Mouse (Mus musculus) MEL (cell line): ENCODE measurements around the gene Gpr89. TPM values are rescaled to one million over a fixed set of nuclear protein-coding genes. Genes with fewer than 3 reads are reported as not detected.

Source experiments
- DNase-seq: peaks from one replicate; pipeline ENCODE4 v3.0.0; 2011; ENCODE audit warnings: low read depth, low spot score
- H3K27ac ChIP-seq: 2 replicates; pipeline ENCODE4 v1.5.1; 2012; ENCODE audit warnings: low read depth, mild to moderate bottlenecking, control low read depth, low read length, moderate library complexity; ENCODE audit not compliant: control insufficient read depth
- H3K27me3 ChIP-seq, 2 experiments: fragments of 150-350 bp in 1 of 2; sonication (generic) in 1 of 2; 2 replicates each; pipeline ENCODE4 v1.6.1; 2012; ENCODE audit warnings: low read length in 2 of 2, mild to moderate bottlenecking in 2 of 2, improper control_type of control experiment in 1 of 2, moderate library complexity in 1 of 2; ENCODE audit not compliant: insufficient read depth in 2 of 2, control insufficient read depth in 1 of 2
- H3K36me3 ChIP-seq, 2 experiments: 2 replicates each; pipeline ENCODE4 v1.6.1; 2012 to 2014; ENCODE audit warnings: low read length in 2 of 2, improper control_type of control experiment in 1 of 2, inconsistent platforms in 1 of 2, mild to moderate bottlenecking in 1 of 2; ENCODE audit not compliant: insufficient read depth in 2 of 2, control insufficient read depth in 1 of 2
- H3K4me1 ChIP-seq, 2 experiments: fragments of 150-350 bp in 1 of 2; sonication (generic) in 1 of 2; 2 replicates each; pipeline ENCODE4 v1.6.1; 2012; ENCODE audit warnings: low read length in 2 of 2, improper control_type of control experiment in 1 of 2, mild to moderate bottlenecking in 1 of 2; ENCODE audit not compliant: insufficient read depth in 2 of 2, control insufficient read depth in 1 of 2
- H3K4me3 ChIP-seq, 2 experiments: fragments of 150-350 bp in 1 of 2; sonication (generic) in 1 of 2; 2 replicates each; pipeline ENCODE4 v1.5.1; 2012; ENCODE audit warnings: low read depth in 2 of 2, low read length in 2 of 2, mild to moderate bottlenecking in 2 of 2, moderate library complexity in 2 of 2, control low read depth in 1 of 2, improper control_type of control experiment in 1 of 2; ENCODE audit not compliant: control insufficient read depth in 1 of 2, insufficient read depth in 1 of 2
- H3K79me2 ChIP-seq: 2 replicates; pipeline ENCODE4 v1.6.1; 2012; ENCODE audit warnings: mild to moderate bottlenecking, low read length, moderate library complexity; ENCODE audit not compliant: control insufficient read depth, poor library complexity, insufficient read depth
- H3K9ac ChIP-seq: 2 replicates; pipeline ENCODE4 v1.6.1; 2012; ENCODE audit warnings: low read depth, mild to moderate bottlenecking, control low read depth, low read length, moderate library complexity; ENCODE audit not compliant: control insufficient read depth, poor library complexity, severe bottlenecking
- H3K9me3 ChIP-seq: fragments of 150-350 bp; sonication (generic); replicated peaks from 2 replicates; pipeline ENCODE4 v1.6.1; 2012; ENCODE audit warnings: mild to moderate bottlenecking, low read length, improper control_type of control experiment, moderate library complexity; ENCODE audit not compliant: insufficient read depth
- GABPA ChIP-seq: IDR thresholded peaks from 2 replicates; pipeline ENCODE4 v1.6.1; 2012; ENCODE audit warnings: low read depth, mild to moderate bottlenecking, inconsistent platforms, low read length, improper control_type of control experiment, moderate library complexity
- JUND ChIP-seq: IDR thresholded peaks from 2 replicates; pipeline ENCODE4 v1.6.1; 2011; ENCODE audit warnings: low read depth, mild to moderate bottlenecking, improper control_type of control experiment, low read length
- KAT2A ChIP-seq: conservative IDR thresholded peaks from 2 replicates; pipeline ENCODE4 v1.6.1; 2012; ENCODE audit warnings: low read depth, low read length, improper control_type of control experiment, inconsistent platforms
- MEF2A ChIP-seq: IDR thresholded peaks from 2 replicates; pipeline ENCODE4 v1.6.1; 2014; ENCODE audit warnings: low read depth, mild to moderate bottlenecking, inconsistent platforms, low read length, improper control_type of control experiment; ENCODE audit not compliant: poor library complexity, insufficient replicate concordance, severe bottlenecking; ENCODE audit errors: extremely low read depth
- MXI1 ChIP-seq: IDR thresholded peaks from 2 replicates; pipeline ENCODE4 v1.6.1; 2011; ENCODE audit warnings: mild to moderate bottlenecking, low read depth, low read length, improper control_type of control experiment
- MYB ChIP-seq: IDR thresholded peaks from 2 replicates; pipeline ENCODE4 v1.6.1; 2011; ENCODE audit warnings: mild to moderate bottlenecking, low read depth, low read length, improper control_type of control experiment
- NRF1 ChIP-seq: IDR thresholded peaks from 2 replicates; pipeline ENCODE4 v1.6.1; 2014; ENCODE audit warnings: low read depth, mild to moderate bottlenecking, inconsistent platforms, low read length, improper control_type of control experiment, moderate library complexity; ENCODE audit not compliant: poor library complexity, insufficient read depth, severe bottlenecking
- POLR2A ChIP-seq, 2 experiments: IDR thresholded peaks; 2 replicates each; pipeline ENCODE4 v1.6.1; 2011 to 2012; ENCODE audit warnings: low read length in 2 of 2, mild to moderate bottlenecking in 2 of 2, control low read depth in 1 of 2, improper control_type of control experiment in 1 of 2, low read depth in 1 of 2, moderate library complexity in 1 of 2; ENCODE audit not compliant: control insufficient read depth in 1 of 2, insufficient read depth in 1 of 2, poor library complexity in 1 of 2
- POLR2AphosphoS2 ChIP-seq: IDR thresholded peaks from 2 replicates; pipeline ENCODE4 v1.6.1; 2011; ENCODE audit warnings: low read length, improper control_type of control experiment
- RCOR1 ChIP-seq: IDR thresholded peaks from 2 replicates; pipeline ENCODE4 v1.6.1; 2012; ENCODE audit warnings: low read depth, mild to moderate bottlenecking, inconsistent platforms, low read length, improper control_type of control experiment
- SMC3 ChIP-seq: IDR thresholded peaks from 2 replicates; pipeline ENCODE4 v1.6.1; 2011; ENCODE audit warnings: low read depth, low read length, improper control_type of control experiment
- TBP ChIP-seq: IDR thresholded peaks from 2 replicates; pipeline ENCODE4 v1.8.0; 2011; ENCODE audit warnings: low read depth, low read length, improper control_type of control experiment
- TCF12 ChIP-seq: IDR thresholded peaks from 2 replicates; pipeline ENCODE4 v1.6.1; 2014; ENCODE audit warnings: low read depth, mild to moderate bottlenecking, inconsistent platforms, low read length, improper control_type of control experiment, moderate library complexity
- UBTF ChIP-seq: IDR thresholded peaks from 2 replicates; pipeline ENCODE4 v1.6.1; 2012; ENCODE audit warnings: low read depth, mild to moderate bottlenecking, inconsistent platforms, low read length, improper control_type of control experiment, moderate library complexity, borderline replicate concordance; ENCODE audit not compliant: insufficient read depth
- USF2 ChIP-seq, 2 experiments: IDR thresholded peaks; 2 replicates each; pipeline ENCODE4 v1.6.1; 2011 to 2012; ENCODE audit warnings: improper control_type of control experiment in 2 of 2, low read length in 2 of 2, borderline replicate concordance in 1 of 2, inconsistent platforms in 1 of 2, low read depth in 1 of 2, mild to moderate bottlenecking in 1 of 2; ENCODE audit not compliant: insufficient read depth in 1 of 2
- ZKSCAN1 ChIP-seq: IDR thresholded peaks from 2 replicates; pipeline ENCODE4 v1.6.1; 2012; ENCODE audit warnings: low read depth, mild to moderate bottlenecking, inconsistent platforms, low read length, improper control_type of control experiment, moderate library complexity
- ZNF384 ChIP-seq: IDR thresholded peaks from 2 replicates; pipeline ENCODE4 v1.6.1; 2012; ENCODE audit warnings: low read depth, mild to moderate bottlenecking, inconsistent platforms, low read length, improper control_type of control experiment
- polyA plus RNA-seq, 2 experiments: library from polyadenylated mRNA; stranded (reverse) in 1 of 2; unstranded in 1 of 2; fragments of >175 nt in 1 of 2; fragments of >200 nt in 1 of 2; gene quantifications; 2 replicates each; pipeline versions ENCODE4 v1.2.1 to v1.2.4; 2012; ENCODE audit warnings: low replicate concordance in 2 of 2, low read depth in 1 of 2; ENCODE audit not compliant: insufficient read length in 2 of 2, insufficient read depth in 1 of 2, missing spikeins in 1 of 2
- total RNA-seq: library from RNA; depleted of rRNA; stranded (reverse); fragments of 300-350 nt; gene quantifications from 2 replicates; pipeline ENCODE4 v1.2.3, GENCODE M21; 2012

Gpr89 gene
- total and polyA plus RNA-seq, 3 experiments: 56.7 to 69.9 TPM; not detected in 1

DNA sequence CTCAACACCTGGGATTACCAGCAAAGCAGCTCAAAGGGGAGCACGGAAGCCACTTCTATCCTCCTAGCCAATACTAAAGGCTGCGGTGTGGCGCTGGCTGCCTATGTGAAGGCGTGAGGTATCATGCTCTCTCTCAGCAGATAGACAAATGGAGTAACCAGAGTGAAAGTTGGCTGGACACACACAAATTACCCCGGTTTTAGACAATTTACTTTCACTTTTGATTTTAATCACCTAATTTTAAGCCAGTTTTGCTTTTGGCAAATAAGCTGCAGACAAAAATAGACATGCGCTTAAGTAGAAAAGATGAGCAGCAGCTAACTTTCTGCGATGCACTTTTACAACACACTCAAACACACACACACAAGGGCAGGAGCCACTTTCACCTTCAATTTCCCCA lies 21.5 kb downstream of the Gpr89 start:
- DNase-seq: no peak
- Histone ChIP-seq H3K9me3 (no peaks in the 10 kb centered on the region), H3K79me2 (no peaks in the 10 kb centered on the region), H3K36me3 (peaks cover 0 to 25% of the 10 kb centered on the region in 2 experiments; a peak in 2 of 4 replicates), H3K27me3 (no peaks in the 10 kb centered on the region), H3K4me3 (no peak overlapping the region), H3K4me1 (no peaks in the 10 kb centered on the region), H3K9ac (no peak overlapping the region), H3K27ac (no peak overlapping the region)
- no peak for TF ChIP-seq ZNF384
- TF ChIP-seq ZKSCAN1: no peak
- no peak for TF ChIP-seq SMC3
- no peak for TF ChIP-seq TCF12

DNA sequence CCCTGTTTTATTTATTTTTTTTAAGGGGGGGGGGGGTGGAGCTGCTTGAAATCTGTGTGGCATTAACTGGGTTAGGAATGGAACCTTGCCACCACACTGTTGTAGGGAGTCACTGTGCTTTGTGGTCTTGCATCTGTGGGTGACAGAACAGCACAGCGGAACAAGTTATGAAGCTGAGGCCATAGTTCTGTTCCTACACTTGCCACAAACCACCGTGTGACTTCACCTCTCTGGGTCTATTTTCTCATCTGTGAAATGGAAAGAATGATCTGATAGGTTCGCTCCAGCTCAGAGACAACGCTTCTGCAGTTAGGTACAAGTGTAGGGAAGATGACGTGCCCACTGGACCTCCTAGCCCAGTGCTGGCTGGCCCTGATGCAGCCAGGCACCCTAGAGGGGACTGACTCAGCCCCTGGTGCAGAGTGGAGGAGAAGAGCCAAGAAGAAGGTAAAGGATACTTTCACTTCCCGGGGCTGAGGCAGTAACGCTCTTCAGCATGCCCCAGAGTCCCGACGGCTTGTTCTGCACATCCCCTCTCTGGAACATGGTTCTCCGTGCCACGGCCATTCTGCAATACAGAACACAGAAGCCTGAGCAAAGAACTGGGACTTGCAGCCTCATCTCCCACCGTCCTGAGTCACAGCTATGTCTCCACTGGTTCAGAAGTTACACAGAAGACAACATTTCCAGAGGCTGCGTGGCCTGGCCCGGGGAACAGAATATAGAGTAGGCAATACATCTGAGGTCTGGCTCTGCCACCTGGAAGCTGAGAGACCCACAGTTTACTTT lies 22.9 kb downstream of the Gpr89 start:
- Histone ChIP-seq H3K9ac (no peak overlapping the region), H3K27me3 (no peaks in the 10 kb centered on the region)
- TF ChIP-seq TCF12 (no peak), MXI1 (no peak), GABPA (no peak), RCOR1 (no peak)
- TF ChIP-seq, all 39 proteins: peak for 0
- peaks cover 0 to 22% of the 10 kb centered on the region in 2 experiments; a peak in 2 of 4 replicates for H3K36me3 ChIP-seq
- no peaks in the 10 kb centered on the region for H3K79me2 ChIP-seq
- H3K9me3 ChIP-seq: no peaks in the 10 kb centered on the region
- no peak overlapping the region for H3K4me3 ChIP-seq
- no peaks in the 10 kb centered on the region for H3K4me1 ChIP-seq
- no peak overlapping the region for H3K27ac ChIP-seq
- DNase-seq: no peak

DNA sequence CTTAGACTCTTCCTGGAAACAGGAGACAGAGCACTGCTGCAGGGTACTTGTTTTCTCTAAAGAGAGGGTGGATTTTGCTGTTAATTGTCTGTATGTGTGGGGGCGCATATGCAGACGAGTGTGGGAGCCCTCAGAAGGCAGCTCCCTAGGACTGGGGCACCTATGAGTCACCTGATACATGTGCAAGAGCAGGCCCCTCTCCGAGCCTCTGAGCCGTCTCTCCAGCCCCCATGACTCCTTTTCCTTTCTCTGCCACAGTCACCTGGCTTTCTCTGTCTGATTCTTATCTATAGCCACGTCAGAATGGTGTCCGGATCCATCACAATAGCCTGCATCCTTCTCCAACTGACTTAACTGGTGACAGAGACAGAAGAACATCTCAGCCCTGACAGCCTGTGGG lies 23.6 kb downstream of the Gpr89 start:
- Histone ChIP-seq H3K27me3 (no peaks in the 10 kb centered on the region), H3K27ac (no peak overlapping the region), H3K9ac (no peak overlapping the region), H3K79me2 (no peaks in the 10 kb centered on the region), H3K4me3 (no peak overlapping the region), H3K9me3 (no peaks in the 10 kb centered on the region), H3K36me3 (peaks cover 0 to 24% of the 10 kb centered on the region in 2 experiments; a peak in 2 of 4 replicates), H3K4me1 (no peaks in the 10 kb centered on the region)
- no peak for DNase-seq
- no peak for TF ChIP-seq MEF2A
- no peak for TF ChIP-seq JUND
- TF ChIP-seq SMC3: no peak
- no peak for TF ChIP-seq USF2 (IDR thresholded peaks at IDR 0.05; ENCODE audit: borderline replicate concordance in 1 of 2, insufficient read depth in 1 of 2, low read depth in 1 of 2, low read length in 2 of 2)
- TF ChIP-seq UBTF: no peak
- no peak for TF ChIP-seq POLR2A (IDR thresholded peaks at IDR 0.05; ENCODE audit: control insufficient read depth in 1 of 2, insufficient read depth in 1 of 2, low read depth in 1 of 2, low read length in 2 of 2, poor library complexity in 1 of 2)
- no peak for TF ChIP-seq MYB
- no peak for TF ChIP-seq TBP
- TF ChIP-seq POLR2AphosphoS2: no peak
- TF ChIP-seq KAT2A: no peak
- TF ChIP-seq NRF1: no peak
